Mouse (Mus musculus): ENCODE results near the gene Tbrg4.
"Not testable (repeated sequence)": the region's sequence is repeated elsewhere in the genome, so short reads cannot be mapped to it uniquely, and the experiment has no call there.

Tbrg4 gene

DNA sequence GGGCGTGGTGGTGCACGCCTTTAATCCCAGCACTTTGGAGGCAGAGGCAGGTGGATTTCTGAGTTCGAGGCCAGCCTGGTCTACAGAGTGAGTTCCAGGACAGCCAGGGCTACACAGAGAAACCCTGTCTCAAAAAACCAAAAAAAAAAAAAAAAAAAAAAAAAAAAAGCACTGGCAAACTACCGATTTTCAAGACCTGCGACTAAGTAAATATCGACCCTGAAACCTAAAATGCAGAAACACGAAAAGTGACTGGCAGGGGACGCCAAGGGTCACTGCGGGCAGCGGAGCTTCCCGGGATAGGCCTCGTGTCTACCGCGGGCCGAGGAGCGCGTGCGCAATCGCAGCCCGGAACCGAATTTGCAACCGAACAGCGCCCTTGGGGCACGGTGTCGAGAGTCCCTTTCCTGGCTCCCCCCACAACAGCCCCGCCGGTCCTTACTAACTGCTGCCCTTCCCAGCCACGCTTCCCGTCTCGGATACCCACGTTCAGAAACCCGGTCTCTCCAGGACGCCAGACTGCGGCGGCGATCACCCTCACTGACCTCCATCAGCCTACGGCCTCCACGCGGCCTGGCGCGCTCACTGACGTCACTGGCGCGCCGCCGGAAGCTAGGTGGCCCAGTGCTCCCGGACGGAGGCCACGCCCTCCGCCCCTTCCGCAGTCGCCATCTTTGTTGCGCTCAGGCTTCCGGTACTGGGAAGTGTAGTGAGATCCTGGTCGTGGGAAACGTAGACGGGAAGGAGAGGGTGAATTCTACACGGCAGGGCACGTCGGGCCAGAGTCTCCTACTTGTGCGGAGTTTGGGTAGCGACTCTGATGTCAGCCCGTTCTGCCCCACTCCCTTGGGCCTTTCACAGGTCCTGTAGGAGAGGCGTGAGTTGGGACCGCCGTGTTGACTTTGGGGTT is at the start of gene Tbrg4:
Tbrg4 (minus strand) TSS at position 590 of the 910 bp plus-strand sequence.
- peak; percentile 94 to 96 for DNase-seq

DNA sequence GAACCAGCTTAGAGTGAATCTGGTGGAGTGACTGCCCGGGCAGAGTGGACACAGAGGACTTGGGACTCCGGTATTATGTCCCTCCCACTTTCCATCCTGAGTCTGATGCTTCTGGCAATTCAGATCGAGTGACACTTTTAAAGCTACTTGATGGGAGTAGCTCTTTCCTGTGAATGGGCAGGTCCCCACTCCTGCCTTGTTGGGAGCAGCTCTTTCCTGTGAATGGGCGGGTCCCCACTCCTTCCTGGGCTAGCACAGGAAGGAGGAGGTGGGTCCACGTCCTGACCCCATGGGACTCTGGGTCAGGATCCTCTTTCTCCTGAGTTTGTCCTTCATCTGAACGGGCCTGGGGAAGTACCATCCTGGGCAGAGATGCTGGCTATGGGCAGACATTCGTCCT is 49.5 kb upstream of the Tbrg4 start:
- peak; percentile 40 to 62 for DNase-seq

DNA sequence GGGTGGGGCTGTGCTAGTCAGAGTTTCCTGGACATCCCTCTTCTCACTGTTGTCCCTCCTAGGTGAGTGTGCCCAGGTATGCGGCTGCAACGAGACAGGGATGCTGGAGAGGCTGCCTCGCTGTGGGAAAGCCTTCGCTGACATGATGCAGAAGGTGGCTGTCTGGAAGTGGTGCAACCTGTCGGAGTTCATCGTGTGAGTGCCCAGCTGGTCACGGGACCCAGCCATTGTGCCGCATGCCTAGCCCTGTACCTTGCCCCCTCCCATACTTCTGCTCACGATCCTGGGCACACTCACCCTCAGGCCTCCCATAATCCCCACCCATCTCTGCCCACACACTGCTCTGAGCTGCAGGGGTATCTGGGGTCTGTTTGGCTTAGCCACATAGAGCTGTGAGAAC is 48.8 kb upstream of the Tbrg4 start:
- no peak for DNase-seq

DNA sequence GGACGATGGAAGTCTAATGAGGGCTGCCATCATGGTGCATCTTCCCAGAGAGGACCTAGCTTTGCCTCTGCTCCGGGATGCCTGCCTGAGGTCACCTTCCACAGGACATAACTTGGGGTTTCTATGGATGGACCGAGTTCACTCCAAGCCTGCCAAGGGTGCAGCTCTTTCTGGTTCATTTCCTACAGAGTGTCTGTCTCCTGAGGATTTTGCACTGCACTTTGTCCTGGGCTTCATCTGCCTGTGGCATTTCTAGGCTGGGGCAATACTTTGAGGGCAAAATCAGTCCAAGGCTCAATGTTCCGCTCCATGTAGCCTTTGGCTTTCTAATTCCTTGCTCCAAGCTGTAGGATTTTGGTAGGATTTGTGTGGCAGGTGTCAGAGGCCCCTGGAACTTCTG is 45.0 kb upstream of the Tbrg4 start:
- no peak for DNase-seq

DNA sequence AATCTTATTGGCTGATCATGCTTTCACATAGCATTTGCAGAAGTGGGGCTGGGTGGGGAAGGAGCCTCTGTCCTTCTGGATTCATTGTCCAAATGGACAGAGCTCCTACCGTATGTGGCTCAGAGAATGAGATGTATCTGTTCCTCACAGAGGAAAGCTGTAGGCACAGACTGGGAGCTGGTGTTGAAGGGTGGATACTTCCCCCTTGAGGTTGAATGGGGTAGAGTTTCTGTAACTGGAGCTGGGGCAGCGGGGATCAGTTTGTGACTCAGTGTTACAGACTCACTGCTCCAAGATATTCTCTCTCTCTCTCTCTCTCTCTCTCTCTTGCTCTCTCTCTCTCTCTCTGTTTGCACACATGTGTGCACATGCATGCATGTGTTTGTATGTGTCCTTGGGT is 44.2 kb upstream of the Tbrg4 start:
- no peak for DNase-seq

DNA sequence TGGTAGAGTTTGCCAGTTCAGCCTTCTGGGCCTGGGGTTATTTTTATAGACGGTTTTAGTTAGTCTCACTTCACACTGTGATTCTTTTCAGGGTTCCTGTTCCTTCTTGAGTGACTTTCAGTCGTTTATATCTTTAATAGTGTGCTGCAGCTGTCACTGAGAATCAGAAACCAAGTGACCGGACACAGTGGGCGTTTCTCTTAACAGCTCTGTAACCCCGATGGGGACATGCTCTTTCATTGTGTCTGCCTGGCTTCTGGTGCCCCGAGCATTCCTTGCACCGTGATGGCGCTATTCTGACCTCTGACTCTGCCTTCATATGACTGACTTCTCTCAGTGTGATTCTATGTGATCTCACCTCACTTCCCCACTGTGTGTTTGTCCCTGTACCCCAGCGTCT is 43.2 kb upstream of the Tbrg4 start:
- DNase-seq = no peak

DNA sequence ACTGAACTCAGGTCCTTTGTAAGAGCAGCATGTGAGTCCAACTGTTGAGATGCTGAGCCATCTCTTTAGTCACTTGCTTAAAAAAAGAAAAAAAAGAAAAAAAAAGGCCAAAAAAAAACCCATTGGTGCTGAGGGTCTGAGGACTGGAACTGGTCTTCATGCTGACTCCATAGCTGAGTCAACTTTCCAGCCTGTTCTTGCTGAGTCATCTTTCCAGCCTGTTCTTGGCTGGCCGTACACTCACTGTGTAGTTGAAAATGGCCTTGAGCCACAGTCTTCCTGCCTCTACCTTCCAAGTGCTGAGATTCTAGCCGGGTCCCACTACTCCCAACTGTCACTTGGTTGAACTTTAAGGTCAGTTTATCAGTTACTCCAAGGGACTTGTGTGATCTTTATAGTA is 40.8 kb upstream of the Tbrg4 start:
- no peak for DNase-seq

DNA sequence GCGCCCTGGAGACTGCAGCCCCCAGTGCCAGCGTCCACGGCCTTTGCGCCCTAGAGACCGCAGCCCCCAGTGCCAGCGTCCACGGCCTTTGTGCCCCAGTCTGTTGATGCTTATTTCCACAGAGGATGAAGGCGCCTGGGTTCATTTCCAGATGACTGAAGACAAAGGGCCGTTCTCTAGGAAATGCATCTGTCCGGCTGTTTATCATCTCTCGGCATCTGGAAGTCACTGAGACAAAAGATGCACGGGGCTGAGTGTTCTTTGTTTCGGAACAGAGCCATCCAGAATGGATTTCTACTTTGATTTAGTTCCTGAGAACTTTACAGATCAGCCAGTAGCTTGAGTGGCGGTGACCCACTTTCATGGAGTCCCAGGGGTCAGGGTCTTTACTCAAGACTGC is 35.3 kb upstream of the Tbrg4 start:
- DNase-seq = no peak

DNA sequence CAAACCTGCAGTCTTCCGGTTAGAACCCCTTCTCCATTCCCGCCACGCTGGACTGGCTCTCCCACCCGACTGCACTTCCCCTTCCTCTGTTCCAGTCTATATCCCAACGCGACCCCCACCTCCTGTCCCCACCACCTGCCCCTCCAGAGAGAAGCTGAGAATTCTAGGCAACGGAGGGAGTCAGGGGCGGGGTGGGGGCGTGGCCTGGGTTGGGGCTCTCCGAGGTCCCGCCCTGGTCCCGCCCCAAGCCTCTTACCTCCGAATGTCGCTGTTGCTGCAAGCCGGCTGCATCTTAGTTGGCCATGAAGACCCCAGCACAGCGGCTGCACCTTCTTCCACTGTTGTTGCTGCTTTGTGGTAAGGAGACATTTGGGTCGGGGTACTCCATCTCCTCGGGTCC is 32.4 kb upstream of the Tbrg4 start, which contains the start of gene Ramp3:
Ramp3 (plus strand) TSS at position 251 of the 400 bp plus-strand sequence.
- DNase-seq = peak in 1 of 2 experiments; percentile 34

DNA sequence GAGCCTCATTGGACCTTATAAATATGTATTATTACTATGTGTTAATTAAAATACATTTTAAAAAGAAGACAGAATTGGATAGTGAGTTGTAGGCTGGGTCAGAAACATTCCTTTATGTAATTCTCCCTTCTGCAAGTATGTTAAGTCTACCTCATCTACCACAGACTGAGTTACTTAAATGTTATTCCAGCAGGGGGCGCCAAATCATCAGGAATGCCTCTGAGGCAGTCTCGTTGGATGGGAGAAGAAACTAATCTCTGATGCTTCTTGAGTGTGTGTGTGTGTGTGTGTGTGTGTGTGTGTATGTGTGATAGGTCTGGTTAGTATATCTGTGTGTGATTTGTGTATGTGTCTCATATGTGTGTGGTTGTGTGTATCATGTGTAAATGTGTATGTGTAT is 29.0 kb upstream of the Tbrg4 start:
- DNase-seq = peak in 1 of 2 experiments; percentile 82

DNA sequence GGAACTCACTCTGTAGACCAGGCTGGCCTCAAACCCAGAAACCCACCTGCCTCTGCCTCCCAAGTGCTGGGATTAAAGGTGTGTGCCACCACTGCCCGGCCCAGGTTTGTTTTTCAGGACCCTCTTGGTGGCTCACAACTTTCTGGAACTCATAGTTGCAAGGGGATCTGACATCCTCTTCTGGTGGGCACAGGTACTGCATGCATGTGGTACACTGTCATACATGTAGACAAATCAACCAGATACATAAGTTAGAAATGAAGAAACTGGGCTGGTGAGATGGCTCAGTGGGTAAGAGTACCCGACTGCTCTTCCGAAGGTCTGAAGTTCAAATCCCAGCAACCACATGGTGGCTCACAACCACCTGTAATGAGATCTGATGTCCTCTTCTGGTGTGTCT is 27.1 kb upstream of the Tbrg4 start:
- DNase-seq = not testable (repeated sequence)

DNA sequence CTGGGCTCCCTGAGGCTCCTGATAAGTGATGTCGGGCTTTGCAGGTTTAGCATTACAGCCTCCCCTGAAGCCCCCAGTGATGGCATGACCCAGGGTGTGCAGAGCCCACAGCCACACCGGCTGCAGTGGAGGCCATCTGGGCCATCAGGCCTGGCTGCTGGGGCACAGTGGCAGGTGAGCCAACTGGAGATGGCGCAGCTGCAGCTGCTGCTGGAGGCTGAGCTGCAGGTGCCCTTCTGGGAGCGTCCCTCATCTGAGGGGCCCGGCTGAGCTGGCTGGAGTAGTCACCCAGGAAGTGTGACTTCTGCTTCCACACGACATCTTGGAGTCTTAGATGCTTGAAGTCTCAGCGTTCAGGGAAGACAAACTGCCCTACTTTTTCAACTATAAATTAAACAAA is 24.7 kb upstream of the Tbrg4 start:
- DNase-seq = no peak

DNA sequence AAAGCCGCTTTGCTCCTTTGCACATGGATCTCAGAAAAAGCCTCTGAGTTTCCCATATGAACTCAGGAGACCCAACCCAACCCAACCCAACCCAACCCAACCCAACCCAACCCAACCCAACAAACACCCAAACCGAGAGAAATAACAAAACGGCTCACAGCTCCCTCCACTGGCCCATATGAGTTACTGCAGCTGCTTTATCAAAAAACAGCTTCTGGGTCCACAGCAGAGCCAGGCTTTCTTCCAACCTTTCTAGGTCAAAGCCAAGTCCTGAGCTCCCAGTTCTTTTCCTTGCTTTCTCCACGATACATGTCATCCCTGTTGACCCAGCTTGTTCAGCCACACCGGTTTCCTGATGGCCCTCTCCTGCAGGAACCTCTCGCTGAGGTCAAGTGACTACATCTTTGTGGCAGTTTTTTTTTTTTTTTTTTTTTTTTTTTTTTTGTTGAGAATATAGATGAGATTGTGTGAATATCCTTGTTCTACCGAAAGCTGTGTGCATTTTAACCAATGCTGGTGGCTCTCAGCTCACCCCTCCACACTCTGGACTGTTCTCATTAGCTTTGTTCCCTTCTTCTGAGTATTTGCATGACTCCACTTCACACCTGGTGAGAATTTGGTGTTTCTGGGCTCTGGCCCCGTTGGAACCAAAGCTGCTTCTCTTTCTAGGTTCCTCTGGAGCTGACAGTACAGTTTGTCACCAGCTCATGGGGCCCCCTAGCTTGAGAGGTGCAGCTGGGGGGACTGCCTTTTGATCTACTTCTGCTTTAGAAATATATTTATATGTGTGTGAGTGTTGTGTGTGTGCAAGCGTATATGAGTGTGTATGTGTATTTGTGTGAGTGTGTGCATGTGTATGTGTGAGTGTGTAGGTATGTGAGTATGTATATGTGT is 22.2 kb upstream of the Tbrg4 start:
- DNase-seq = no peak

DNA sequence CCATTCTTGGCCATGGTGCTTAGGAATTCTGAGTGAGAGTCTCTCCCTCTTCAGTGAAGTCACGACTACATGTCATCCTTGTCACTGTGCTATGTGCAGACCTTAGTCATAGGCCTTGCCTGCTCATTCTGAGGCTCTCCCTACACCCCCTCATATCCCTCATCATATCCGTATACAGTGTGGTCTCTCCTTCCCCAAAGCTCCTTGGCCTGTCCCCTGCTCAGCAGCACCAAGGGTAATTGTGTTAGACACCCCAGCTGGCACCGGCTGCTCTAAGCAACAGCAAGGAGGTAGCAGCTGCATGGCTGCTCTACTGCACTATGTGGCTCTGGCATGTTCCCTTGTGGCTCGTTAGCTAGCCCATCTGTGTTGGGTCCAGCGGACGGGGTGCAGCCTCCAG is 18.7 kb upstream of the Tbrg4 start:
- DNase-seq = no peak

DNA sequence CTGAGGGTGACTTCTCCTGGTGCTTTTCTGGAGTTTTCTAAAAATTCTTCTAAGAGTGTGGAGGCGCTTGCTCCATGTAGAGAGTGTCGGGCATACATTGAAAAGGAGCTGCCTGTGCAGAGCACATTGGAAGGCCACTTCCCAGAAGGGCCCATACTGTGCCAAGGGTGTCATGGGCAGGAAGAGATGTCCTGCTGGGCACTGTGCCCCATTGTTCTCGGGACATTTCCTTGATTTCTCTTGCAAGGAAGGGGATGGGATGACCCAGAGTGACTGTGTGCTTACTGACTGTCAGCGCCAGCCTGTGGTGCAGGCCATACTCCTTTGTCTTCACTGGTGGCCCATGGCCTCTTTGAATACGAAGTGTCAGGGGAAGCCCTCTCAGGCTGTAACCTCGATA is 13.2 kb upstream of the Tbrg4 start:
- peak; percentile 20 to 41 for DNase-seq

DNA sequence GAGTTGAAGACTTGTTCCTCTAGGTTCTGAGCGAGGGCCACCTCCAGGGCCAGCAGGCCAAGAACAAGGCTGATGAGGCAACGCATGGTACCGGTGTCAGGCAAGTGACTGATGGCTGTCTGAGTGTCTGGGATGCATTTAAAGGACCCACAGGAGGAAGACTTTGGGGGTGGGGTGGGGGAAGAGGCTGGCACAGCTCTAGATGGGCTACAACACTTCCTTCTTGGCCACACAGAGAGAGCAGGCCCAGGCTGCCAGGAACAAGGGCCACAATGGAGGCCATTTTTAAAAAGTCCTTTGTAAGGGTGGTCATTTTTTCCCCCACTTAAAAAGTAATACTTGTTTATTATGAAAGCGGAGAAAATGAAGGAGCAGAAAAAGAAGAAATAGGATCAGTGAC is 12.7 kb upstream of the Tbrg4 start, which contains the start of gene Wap:
Wap (minus strand) TSS at position 101 of the 400 bp plus-strand sequence.
- DNase-seq = no peak

DNA sequence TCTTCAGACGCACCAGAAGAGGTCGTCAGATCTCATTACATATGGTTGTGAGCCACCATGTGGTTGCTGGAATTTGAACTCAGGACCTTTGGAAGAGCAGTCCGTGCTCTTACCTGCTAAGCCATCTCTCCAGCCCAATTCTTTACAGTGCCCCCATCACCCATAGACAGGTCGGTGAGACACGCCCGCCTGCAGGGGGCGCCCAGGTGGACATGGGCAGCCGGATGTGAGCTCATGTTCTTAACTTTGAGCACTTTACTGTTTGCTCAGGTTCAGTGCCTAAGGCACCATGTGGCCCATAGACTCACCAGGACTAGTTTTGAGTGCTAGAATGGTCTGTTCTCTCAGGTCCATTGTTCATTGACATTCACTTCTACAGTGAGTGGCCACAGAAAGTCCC is 10.3 kb upstream of the Tbrg4 start:
- DNase-seq = no peak

DNA sequence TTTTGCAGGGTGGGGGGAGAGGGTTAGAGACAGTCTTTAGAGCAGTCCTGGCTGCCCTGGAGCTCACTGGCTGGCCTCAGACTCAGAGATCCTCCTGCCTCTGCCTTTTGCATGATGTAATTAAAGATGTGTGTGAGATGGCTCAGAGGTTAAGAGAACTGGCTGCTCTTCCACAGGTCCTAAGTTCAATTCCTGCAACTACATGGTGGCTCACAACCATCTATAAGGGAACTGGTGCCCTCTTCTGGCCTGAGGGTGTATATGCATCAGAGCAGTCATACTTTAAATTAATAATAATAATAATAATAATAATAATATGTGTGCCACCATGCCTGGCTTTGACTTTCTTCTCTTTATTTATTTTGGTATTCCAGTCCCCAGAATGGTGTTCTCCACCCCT is 3.8 kb upstream of the Tbrg4 start:
- DNase-seq = peak in 1 of 2 experiments; percentile 47

DNA sequence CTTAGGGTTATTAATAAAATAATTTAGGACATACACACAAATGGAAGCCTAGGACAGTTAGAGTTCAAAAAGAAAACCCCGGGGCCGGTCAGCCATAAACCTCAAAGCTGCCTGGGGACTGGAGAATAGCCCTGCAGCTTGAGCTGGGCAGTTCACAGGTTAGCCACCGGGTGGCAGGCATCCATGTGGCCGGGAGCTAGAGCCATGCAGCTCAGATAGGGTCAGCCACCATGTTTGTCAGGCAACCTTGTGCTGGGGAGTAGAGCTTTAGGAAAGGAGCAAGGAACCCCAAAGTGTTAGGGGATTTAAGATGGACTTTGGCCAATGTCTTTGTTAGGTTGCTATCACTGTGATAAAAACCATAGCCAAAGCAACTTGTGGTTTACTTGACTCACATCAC is 2.7 kb upstream of the Tbrg4 start:
- DNase-seq = peak; percentile 59 to 73

DNA sequence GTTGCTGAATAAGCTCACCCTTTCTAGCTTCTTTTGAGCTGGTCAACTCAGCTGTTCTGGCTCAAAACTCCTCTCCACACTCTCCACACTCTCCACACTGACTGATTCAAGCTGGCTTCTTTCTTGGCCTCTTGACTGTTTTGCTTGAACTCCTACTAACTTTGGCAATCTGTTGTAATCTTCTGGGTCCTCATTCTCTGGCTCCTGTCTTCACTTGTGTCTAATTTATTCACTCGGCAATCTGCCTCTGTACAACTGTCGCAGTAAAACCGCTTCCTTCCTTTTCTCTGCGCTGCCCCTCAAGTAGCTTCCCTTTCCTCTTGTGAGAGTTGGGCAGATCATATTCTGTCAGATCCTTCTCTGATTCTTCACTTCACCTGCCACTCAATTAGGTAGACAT is 1.9 kb upstream of the Tbrg4 start:
- DNase-seq = no peak

DNA sequence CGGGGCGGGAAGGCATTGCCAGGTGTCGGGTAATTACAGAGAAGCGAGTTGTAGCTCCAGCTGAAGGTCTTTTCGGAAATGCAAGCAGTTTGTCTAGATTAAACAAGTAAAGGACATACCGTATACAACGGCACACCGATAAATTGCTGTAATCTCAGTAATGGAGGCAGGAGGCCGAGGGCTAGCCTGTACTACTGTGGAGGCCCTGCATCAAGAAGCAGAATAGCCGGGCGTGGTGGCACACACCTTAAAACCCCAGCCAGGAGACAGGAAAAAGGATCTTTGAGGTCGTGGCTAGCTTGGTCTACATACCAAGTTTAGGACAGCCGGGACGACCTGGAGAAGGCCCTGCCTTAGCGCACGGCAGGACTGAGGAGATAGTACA is 513 bp upstream of the Tbrg4 start:
- DNase-seq = no peak

DNA sequence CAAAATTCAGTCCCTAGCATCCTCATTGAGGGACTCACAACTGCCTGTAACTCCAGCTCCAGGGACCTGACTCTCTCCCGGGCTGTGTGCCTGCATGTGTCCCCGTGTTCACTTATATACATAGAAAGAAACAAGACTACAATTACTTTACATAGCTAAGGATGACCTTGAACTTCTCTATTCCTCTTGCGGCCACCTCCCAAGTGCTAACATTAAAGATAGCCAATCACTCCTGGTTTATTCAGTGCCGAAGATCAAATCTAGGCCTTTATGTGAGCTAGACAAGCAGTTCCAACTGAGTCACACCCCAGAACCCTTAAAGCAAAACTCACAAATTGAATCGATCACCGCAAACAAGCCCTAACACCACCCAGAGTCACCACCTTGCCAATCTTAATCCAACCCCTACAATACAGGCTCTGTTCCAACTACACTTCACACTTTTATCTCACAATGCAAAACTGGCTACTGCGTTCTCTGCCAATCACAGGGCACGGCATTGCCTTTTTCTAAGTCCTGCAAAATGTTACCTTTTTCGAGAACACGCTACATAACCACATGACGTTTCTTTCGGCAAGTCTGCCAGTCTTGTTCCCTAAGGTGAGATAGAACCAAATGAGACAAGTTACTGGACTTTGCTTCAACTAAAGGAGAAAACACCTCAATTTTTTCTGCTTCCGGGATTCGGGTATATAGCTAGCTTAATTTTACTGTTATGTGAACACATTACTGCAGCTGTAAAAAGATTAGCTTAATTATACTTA is 1.1 kb downstream of the Tbrg4 start:
- DNase-seq = no peak

DNA sequence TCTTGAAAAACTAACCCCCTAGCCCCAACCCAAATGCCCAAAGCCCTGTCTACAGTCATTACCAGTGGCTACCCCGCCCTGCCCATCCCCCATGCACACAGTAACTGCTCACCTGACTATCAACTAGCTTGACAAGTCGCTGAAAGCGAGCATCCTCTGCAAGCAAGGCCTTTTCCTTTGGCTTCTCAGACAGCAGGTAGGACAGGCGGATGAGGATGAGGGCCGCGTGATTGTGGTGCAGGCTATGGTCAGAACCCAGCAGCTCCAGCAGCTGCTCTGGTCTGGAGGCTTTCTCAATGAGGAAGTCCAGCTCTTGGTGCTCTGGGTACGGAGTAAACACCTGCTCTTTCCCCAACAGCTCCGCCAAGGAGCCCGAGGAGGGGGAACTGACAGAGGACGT is 2.2 kb downstream of the Tbrg4 start:
- peak in 1 of 2 experiments; percentile 26 for DNase-seq
